Mouse (Mus musculus) small intestine, adult 2 months (tissue): ENCODE results near the gene Snx5. TPM values are rescaled to one million over a fixed set of nuclear protein-coding genes. Genes with fewer than 3 reads are reported as not detected.

Experiments
- H3K27ac ChIP-seq: fragments of 200-500 bp; 2 replicates; pipeline ENCODE4 v1.5.1; 2012; ENCODE audit warnings: low read depth, low read length, control low read depth, inconsistent platforms; ENCODE audit not compliant: insufficient read depth
- H3K27me3 ChIP-seq: fragments of 200-500 bp; 2 replicates; pipeline ENCODE4 v1.6.1; 2012; ENCODE audit warnings: mild to moderate bottlenecking, moderate library complexity, low read length, inconsistent platforms; ENCODE audit not compliant: control insufficient read depth, insufficient read depth
- H3K36me3 ChIP-seq: fragments of 200-500 bp; 2 replicates; pipeline ENCODE4 v1.6.1; 2012; ENCODE audit warnings: mild to moderate bottlenecking, low read length, control low read depth, inconsistent platforms; ENCODE audit not compliant: control insufficient read depth, insufficient read depth
- H3K4me1 ChIP-seq: fragments of 200-500 bp; 2 replicates; pipeline ENCODE4 v1.6.1; 2012; ENCODE audit warnings: low read length, inconsistent platforms, mixed read lengths; ENCODE audit not compliant: control insufficient read depth, insufficient read depth, insufficient read length
- H3K4me3 ChIP-seq: fragments of 200-500 bp; 2 replicates; pipeline ENCODE4 v1.5.1; 2012; ENCODE audit warnings: low read depth, mild to moderate bottlenecking, control low read depth, inconsistent platforms, low read length, moderate library complexity
- CTCF ChIP-seq: fragments of 200-500 bp; IDR thresholded peaks from 2 replicates; pipeline ENCODE4 v1.5.1; 2012; ENCODE audit warnings: low read depth, mild to moderate bottlenecking, control low read depth, inconsistent platforms, low read length, moderate library complexity, mixed read lengths; ENCODE audit not compliant: insufficient replicate concordance, insufficient read length; ENCODE audit errors: extremely low read depth
- POLR2A ChIP-seq: fragments of 200-500 bp; IDR thresholded peaks from 2 replicates; pipeline ENCODE4 v1.6.1; 2012; ENCODE audit warnings: low read depth, mild to moderate bottlenecking, control low read depth, inconsistent platforms, low read length, moderate library complexity
- WGBS: fragments of 180-500 bp; shearing (Covaris S2); methylation state at CpG from one replicate; pipeline ENCODE4 v1.1.7; 2018; 5-methylcytosine and 5-hydroxymethylcytosine counted together
- polyA plus RNA-seq: library from polyadenylated mRNA; depleted of rRNA; stranded (reverse); fragments of >200 nt; gene quantifications from 2 replicates; pipeline ENCODE4 v1.2.3, GENCODE M21; 2012

Snx5 gene
- polyA plus RNA-seq, 1 experiment = 36.0 TPM

DNA sequence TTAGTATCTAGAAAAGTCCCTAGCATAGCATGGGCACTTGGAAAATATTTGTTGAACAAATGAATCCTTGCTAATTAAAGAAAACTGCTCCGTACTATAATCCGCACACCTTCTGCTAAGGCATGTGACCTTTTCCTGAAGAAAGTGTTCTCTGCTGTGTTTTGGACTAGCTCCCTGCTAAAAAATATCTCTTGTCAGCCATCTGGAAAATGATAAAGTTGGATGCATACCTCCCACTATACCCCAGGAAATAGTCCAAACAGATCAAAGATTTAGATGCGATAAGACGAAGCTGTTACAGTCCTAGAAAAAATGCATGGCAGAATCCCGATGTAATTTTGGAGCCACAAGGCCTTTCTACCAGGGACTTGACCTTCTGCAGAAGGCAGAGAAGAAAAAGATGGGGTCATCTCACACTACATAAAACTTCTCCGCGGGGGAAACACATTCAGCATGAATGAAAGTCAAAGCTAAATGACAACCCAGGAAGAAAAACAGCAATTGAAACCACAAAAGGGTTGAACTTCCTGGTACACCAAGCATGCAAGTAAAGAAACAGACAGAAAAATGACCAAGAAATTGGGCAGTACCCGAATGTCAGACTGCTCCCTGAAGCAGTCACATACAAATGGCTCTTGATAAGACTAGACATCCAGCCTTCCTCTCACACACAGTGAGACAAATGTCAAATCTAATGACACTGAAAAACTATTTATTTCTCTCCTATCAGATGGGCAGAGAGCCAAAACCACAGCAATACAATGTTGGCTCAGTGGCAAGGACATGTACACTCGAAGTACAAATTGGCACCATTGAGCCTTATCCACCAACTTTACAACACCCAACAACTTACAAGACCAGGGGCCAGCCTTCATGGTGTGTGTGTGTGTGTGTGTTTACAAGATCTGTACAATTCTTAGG, 29.3 kb upstream of the Snx5 start:
- no peak overlapping the region for H3K4me3 ChIP-seq
- H3K27me3 ChIP-seq = no peaks in the 10 kb centered on the region
- H3K4me1 ChIP-seq = peaks cover 16% of the 10 kb centered on the region
- no peaks in the 10 kb centered on the region for H3K36me3 ChIP-seq
- 31% methylated on average over 9 of the region's 9 CpGs for WGBS
- H3K27ac ChIP-seq = peak overlapping the region; percentile 80
- TF ChIP-seq POLR2A = no peak
- TF ChIP-seq CTCF = no peak

DNA sequence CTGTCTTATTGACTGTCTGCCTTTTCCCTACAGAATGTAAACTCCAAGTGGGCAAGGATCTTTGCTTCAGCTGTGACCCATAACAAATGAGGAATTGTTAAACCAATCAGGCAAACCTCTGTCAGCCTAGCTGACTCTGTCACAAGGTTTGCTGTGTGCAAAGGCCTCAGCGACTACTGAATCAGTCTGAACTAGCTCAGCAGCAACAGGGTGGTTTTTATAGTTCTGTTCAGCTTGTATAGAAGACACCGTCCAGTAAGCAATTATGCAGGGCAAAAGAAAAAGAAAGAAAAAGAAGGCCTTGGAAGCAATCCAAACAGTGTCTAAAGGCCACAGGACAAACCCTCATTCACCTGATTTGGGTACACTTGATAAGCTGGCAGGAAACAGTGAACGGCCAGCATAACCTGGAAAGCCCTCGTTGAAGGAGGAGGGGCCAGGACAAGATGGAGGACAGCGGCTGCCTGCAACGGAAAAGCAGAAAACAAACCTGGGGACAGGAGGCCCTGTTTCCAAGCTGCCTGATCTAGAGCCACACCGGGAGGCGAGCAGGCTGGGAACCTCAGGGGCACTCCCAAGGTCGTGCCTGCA, 24.5 kb upstream of the Snx5 start:
- Histone ChIP-seq H3K4me3 (peak overlapping the region; percentile 25), H3K36me3 (no peaks in the 10 kb centered on the region), H3K4me1 (peaks cover 14% of the 10 kb centered on the region), H3K27me3 (no peaks in the 10 kb centered on the region), H3K27ac (peak overlapping the region; percentile 74)
- 20% methylated on average over 9 of the region's 9 CpGs for WGBS
- TF ChIP-seq CTCF (no peak), POLR2A (no peak)

DNA sequence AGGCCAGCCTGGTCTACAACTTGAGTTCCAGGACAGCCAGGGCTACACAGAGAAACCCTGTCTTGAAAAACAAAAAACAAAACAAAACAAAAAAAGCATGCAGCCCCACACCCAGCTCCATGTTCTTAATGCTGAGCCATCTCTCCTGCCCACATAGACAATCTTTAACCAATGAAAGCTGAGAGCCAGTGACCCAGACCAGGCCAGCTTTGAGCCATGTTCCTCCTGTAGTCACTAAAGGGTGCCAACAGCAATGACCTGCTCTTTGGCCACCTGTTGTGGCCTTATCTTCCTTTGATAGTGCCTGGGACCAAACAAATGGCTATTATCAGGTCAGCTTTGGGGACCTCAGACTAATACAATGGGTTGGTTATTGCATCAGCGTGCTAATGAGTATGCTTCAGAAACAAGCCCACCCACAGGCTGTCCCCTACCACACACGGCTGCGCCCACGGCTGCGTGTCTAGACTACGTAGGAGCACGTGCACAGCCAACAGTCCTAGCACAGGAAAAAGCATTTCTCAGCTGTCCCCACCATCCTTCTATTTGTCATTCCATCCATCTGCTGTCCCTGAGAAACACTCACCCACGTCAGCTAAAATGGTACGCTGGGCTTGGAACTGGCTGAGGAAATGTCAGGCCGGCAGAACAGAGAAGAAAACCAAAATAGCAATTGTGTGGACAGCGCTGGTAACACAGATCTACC, 21.0 kb upstream of the Snx5 start:
- H3K27me3 ChIP-seq = no peaks in the 10 kb centered on the region
- 83% methylated on average over 11 of the region's 11 CpGs for WGBS
- no peak for TF ChIP-seq CTCF
- no peak for TF ChIP-seq POLR2A
- peaks cover 14% of the 10 kb centered on the region for H3K4me1 ChIP-seq
- H3K27ac ChIP-seq = no peak overlapping the region
- H3K4me3 ChIP-seq = no peak overlapping the region
- H3K36me3 ChIP-seq = no peaks in the 10 kb centered on the region

- no peak overlapping the region for H3K4me3 ChIP-seq
- no peaks in the 10 kb centered on the region for H3K36me3 ChIP-seq
- H3K27ac ChIP-seq = no peak overlapping the region
- WGBS = 88% methylated on average over 7 of the region's 7 CpGs
- peaks cover 14% of the 10 kb centered on the region for H3K4me1 ChIP-seq
- H3K27me3 ChIP-seq = no peaks in the 10 kb centered on the region
- TF ChIP-seq CTCF (no peak), POLR2A (no peak)
Measured at GRCm38 (mm10) chr2:144290321-144290720, 19.6 kb upstream of the Snx5 start.

DNA sequence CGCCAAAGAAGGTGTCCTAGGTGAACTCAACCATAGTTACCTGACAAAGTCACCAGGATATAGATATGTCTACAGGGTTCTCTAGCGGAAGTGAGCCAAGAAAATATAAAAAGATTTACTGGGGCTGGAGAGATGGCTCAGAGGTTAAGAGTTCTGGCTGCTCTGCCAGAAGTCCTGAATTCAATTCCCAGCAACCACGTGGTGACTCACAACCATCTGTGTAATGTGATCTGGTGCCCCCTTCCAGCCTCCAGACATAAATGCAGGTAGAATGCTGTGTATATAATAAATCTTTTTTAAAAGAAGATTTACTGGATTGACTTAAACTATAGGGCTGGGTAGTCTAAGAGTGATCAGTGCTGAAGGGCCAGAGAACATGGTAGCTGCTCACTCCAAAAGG, 10.7 kb upstream of the Snx5 start:
- H3K4me1 ChIP-seq = no peaks in the 10 kb centered on the region; the same call in 1 of the 2 replicates
- no peak overlapping the region for H3K4me3 ChIP-seq
- H3K36me3 ChIP-seq = peaks cover 10% of the 10 kb centered on the region
- TF ChIP-seq POLR2A (no peak), CTCF (no peak)
- H3K27me3 ChIP-seq = no peaks in the 10 kb centered on the region
- 62% methylated on average over 3 of the region's 3 CpGs for WGBS
- no peak overlapping the region for H3K27ac ChIP-seq

- Histone ChIP-seq H3K4me3 (no peak overlapping the region), H3K27ac (no peak overlapping the region), H3K27me3 (no peaks in the 10 kb centered on the region), H3K36me3 (peaks cover 10% of the 10 kb centered on the region), H3K4me1 (no peaks in the 10 kb centered on the region; the same call in 1 of the 2 replicates)
- WGBS = 79% methylated on average over 3 of the region's 3 CpGs
- TF ChIP-seq POLR2A = no peak
- no peak for TF ChIP-seq CTCF
Measured at GRCm38 (mm10) chr2:144280568-144280967, 9.9 kb upstream of the Snx5 start.
